Mouse (Mus musculus): ENCODE data around the gene Acad8.
A peak's percentile ranks its signal among the peaks of the same experiment; 100 is the strongest.

The Acad8 gene

GRCm38 (mm10) chr9:26999461-27000395, at the start of gene Acad8, which contains the start of gene Thyn1:
TSS of gene Acad8 (minus strand) at chr9:26999566.
TSS of gene Thyn1 (plus strand) at chr9:26999710.
- peak; percentile 94 for DNase-seq (ENCODE audit: low spot score)

- DNase-seq (ENCODE audit: low spot score), result no peak
Observed at GRCm38 (mm10) chr9:27043892-27044291, 44.5 kb upstream of the Acad8 start.

- DNase-seq (ENCODE audit: low spot score), result no peak
Observed at GRCm38 (mm10) chr9:27030763-27031100, 31.4 kb upstream of the Acad8 start.

GRCm38 (mm10) chr9:27029828-27030762, 30.7 kb upstream of the Acad8 start, which contains the start of the genes Vps26b and Ncapd3:
TSS of gene Vps26b (minus strand) at chr9:27030065.
TSS of gene Ncapd3 (plus strand) at chr9:27030175.
- peak; percentile 93 for DNase-seq (ENCODE audit: low spot score)

- DNase-seq (ENCODE audit: low spot score), result peak; percentile 27
Observed at GRCm38 (mm10) chr9:27029022-27029827, 29.9 kb upstream of the Acad8 start.

- no peak for DNase-seq (ENCODE audit: low spot score)
Observed at GRCm38 (mm10) chr9:27026708-27027107, 27.3 kb upstream of the Acad8 start.

GRCm38 (mm10) chr9:27023681-27024080, 24.3 kb upstream of the Acad8 start:
- DNase-seq (ENCODE audit: low spot score), result no peak

GRCm38 (mm10) chr9:27018961-27019360, 19.6 kb upstream of the Acad8 start:
- no peak for DNase-seq (ENCODE audit: low spot score)

GRCm38 (mm10) chr9:27011572-27011971, 12.2 kb upstream of the Acad8 start:
- DNase-seq (ENCODE audit: low spot score), result no peak

GRCm38 (mm10) chr9:27009231-27009630, 9.9 kb upstream of the Acad8 start:
- DNase-seq (ENCODE audit: low spot score), result no peak

- DNase-seq (ENCODE audit: low spot score), result no peak
Observed at GRCm38 (mm10) chr9:27006866-27007265, 7.5 kb upstream of the Acad8 start.

- no peak for DNase-seq (ENCODE audit: low spot score)
Observed at GRCm38 (mm10) chr9:27005933-27006332, 6.6 kb upstream of the Acad8 start.

- no peak for DNase-seq (ENCODE audit: low spot score)
Observed at GRCm38 (mm10) chr9:27005231-27005630, 5.9 kb upstream of the Acad8 start.

- no peak for DNase-seq (ENCODE audit: low spot score)
Observed at GRCm38 (mm10) chr9:26998669-26999460, 501 bp downstream of the Acad8 start.

GRCm38 (mm10) chr9:26997501-26997900, 1.9 kb downstream of the Acad8 start:
- no peak for DNase-seq (ENCODE audit: low spot score)

- DNase-seq (ENCODE audit: low spot score), result no peak
Observed at GRCm38 (mm10) chr9:26997062-26997461, 2.3 kb downstream of the Acad8 start.

GRCm38 (mm10) chr9:26993900-26994299, 5.5 kb downstream of the Acad8 start:
- DNase-seq (ENCODE audit: low spot score), result no peak

GRCm38 (mm10) chr9:26993118-26993517, 6.2 kb downstream of the Acad8 start:
- DNase-seq (ENCODE audit: low spot score), result no peak

GRCm38 (mm10) chr9:26990181-26990580, 9.2 kb downstream of the Acad8 start:
- DNase-seq (ENCODE audit: low spot score), result no peak

- DNase-seq (ENCODE audit: low spot score), result no peak
Observed at GRCm38 (mm10) chr9:26985668-26986277, 13.6 kb downstream of the Acad8 start.

Measured in ovary, postnatal 36 days (tissue).